Mouse (Mus musculus) olfactory bulb, adult 2 months (tissue): Measurements from ENCODE around the gene Rnf144b.

ENCODE experiments used
- CTCF ChIP-seq: fragments of 200-500 bp; IDR thresholded peaks from 2 replicates; pipeline ENCODE4 v1.5.1; 2012; ENCODE audit warnings: low read depth, mild to moderate bottlenecking, low read length, moderate library complexity; ENCODE audit not compliant: insufficient read depth
- POLR2A ChIP-seq: fragments of 200-500 bp; IDR thresholded peaks from 2 replicates; pipeline ENCODE4 v1.6.1; 2012; ENCODE audit warnings: mild to moderate bottlenecking, low read depth, low read length, moderate library complexity; ENCODE audit not compliant: insufficient read depth

GRCm38 (mm10) chr13:47213817-47214216, 91.4 kb downstream of the Rnf144b start:
- no peak for TF ChIP-seq CTCF
- TF ChIP-seq POLR2A, result no peak
